Mouse (Mus musculus): ENCODE measurements at regions not wholly inside any gene's neighbourhood (a gene's known extent, or its start where the extent isn't known, plus 50 kb on each side); places are given as distances from the start of the nearest gene placed in this dataset.

DNA sequence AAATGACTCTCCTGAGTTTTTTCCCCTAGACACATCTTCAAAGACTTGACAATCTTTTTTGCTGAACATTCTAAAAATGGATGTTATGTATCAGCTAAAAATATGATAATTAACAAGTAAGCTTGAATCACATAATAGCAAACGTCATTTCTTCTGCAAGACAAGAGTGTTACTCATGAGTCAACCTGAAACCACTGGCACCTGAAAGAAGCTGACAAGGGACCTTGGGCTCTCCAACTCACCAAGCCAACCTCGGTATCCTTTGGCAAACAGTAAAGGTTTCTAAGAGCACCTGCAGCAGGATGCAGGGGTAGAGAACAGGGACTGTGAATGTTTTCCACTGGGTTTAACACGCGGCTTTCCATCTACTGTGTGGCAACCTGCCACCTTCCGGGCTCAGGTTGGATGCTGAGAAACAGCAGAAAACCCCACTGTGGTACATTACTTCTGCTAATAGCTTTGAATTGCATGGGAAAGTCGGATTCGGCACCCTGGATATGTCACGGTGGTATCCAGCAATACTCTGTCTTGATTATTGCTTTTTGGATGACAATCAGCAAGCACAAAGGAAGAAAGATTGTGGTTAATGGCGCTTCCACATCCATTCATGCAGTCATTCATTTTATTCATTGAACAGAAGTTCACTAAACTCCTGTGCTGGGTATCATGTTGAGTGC lies 305.9 kb downstream of the Lpin1 start:
- H3K4me3 ChIP-seq (replicated peaks): no peak overlapping the region
- H3K4me1 ChIP-seq: no peaks in the 10 kb centered on the region
- no peaks in the 10 kb centered on the region for H3K9me3 ChIP-seq (replicated peaks)
- no peak overlapping the region for H3K4me2 ChIP-seq
- no peak overlapping the region for H3K9ac ChIP-seq (replicated peaks)
- H3K27ac ChIP-seq (replicated peaks): no peak overlapping the region
- H3K27me3 ChIP-seq (replicated peaks): no peaks in the 10 kb centered on the region
- H3K36me3 ChIP-seq: no peaks in the 10 kb centered on the region
- no peak for ATAC-seq (ENCODE audit: low FRiP score)
- WGBS: 69% methylated on average over 9 of the region's 9 CpGs

DNA sequence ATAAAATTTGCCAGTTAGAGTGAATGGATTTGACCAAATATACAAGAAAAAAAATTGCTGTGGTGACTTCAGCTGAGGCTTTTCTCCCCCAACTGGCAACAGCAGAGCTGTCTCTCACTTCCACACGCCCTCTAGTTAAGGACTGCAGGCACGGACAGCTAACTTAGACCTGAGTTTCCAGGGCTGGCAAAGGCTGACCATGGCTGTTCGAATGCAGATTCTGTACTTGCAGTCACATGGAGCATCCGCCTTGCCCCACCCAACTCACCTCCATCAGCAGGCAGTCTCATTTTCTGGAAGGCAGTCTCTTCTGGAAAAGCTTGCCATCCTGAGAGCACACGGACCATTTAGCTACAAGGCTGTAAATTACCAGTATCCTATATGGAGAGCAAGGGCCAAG lies 325.7 kb downstream of the Lpin1 start:
- no peak for ATAC-seq (ENCODE audit: low FRiP score)
- Histone ChIP-seq H3K4me2 (no peak overlapping the region), H3K36me3 (no peaks in the 10 kb centered on the region), H3K27me3 (replicated peaks) (no peaks in the 10 kb centered on the region), H3K9ac (replicated peaks) (no peak overlapping the region), H3K27ac (replicated peaks) (no peak overlapping the region), H3K4me3 (replicated peaks) (no peak overlapping the region), H3K9me3 (replicated peaks) (no peaks in the 10 kb centered on the region), H3K4me1 (no peaks in the 10 kb centered on the region)
- WGBS: 83% methylated on average over 5 of the region's 5 CpGs

DNA sequence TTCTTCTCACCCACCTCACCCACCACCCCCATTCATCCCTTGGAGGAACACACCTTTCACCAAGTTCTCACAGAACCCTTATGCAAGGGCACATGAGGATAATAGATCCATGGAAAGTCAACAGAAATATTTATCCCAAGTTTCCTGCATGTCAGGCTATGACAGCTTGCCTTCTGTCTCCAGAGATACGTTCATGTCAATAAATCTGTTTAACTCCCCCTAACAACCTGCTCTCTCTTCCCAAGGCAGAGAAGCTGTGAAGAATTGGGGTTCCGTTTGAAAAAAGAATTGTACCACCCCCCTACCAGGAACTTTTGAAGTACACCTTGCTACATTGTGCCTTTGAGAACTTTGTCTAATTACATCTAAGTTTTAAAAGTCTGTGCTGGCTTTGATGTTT lies 331.6 kb downstream of the Lpin1 start:
- ATAC-seq (ENCODE audit: low FRiP score): no peak
- WGBS: 78% methylated on average over 2 of the region's 2 CpGs
- Histone ChIP-seq H3K36me3 (no peaks in the 10 kb centered on the region), H3K4me1 (no peaks in the 10 kb centered on the region; the same call in 1 of the 2 replicates), H3K9me3 (replicated peaks) (no peaks in the 10 kb centered on the region), H3K27ac (replicated peaks) (no peak overlapping the region), H3K4me3 (replicated peaks) (no peak overlapping the region), H3K4me2 (no peak overlapping the region), H3K27me3 (replicated peaks) (no peaks in the 10 kb centered on the region), H3K9ac (replicated peaks) (no peak overlapping the region)

- H3K9me3 ChIP-seq (replicated peaks): no peaks in the 10 kb centered on the region
- no peaks in the 10 kb centered on the region for H3K36me3 ChIP-seq
- H3K4me1 ChIP-seq: no peaks in the 10 kb centered on the region; the same call in 1 of the 2 replicates
- no peaks in the 10 kb centered on the region for H3K27me3 ChIP-seq (replicated peaks)
- no peak overlapping the region for H3K27ac ChIP-seq (replicated peaks)
- no peak for ATAC-seq (ENCODE audit: low FRiP score)
- WGBS: 69% methylated on average over 4 of the region's 4 CpGs
- H3K9ac ChIP-seq (replicated peaks): no peak overlapping the region
- H3K4me2 ChIP-seq: no peak overlapping the region
- H3K4me3 ChIP-seq (replicated peaks): no peak overlapping the region
These were observed 333.0 kb downstream of the Lpin1 start for GRCm38 (mm10) chr12:16277567-16278332.

DNA sequence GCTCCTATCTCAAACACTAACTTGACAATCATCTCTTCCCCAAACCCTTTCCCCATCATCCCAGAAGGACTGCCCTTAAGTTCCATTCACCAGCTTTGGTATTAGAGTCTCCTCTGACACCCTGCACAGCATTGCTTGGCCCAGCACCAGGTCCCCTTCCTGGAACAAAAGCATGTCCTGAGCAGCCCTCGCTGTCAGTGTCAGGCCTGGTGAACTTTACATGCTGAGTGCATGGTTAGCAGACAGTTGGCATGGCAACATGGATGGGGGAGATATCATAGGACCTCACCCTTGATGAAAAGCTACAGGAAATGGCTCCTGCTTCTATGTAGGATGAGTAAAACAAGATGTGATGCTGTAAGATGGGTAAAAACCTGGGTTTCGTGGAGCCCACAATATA lies 333.6 kb downstream of the Lpin1 start:
- Histone ChIP-seq H3K27me3 (replicated peaks) (no peaks in the 10 kb centered on the region), H3K4me2 (no peak overlapping the region), H3K9ac (replicated peaks) (no peak overlapping the region), H3K4me3 (replicated peaks) (no peak overlapping the region), H3K36me3 (no peaks in the 10 kb centered on the region), H3K27ac (replicated peaks) (no peak overlapping the region), H3K4me1 (no peaks in the 10 kb centered on the region; the same call in 1 of the 2 replicates), H3K9me3 (replicated peaks) (no peaks in the 10 kb centered on the region)
- no peak for ATAC-seq (ENCODE audit: low FRiP score)
- 67% methylated on average over 2 of the region's 2 CpGs for WGBS

GRCm38 (mm10) chr12:16276301-16276700 lies 334.5 kb downstream of the Lpin1 start:
- no peaks in the 10 kb centered on the region; the same call in 1 of the 2 replicates for H3K4me1 ChIP-seq
- no peak overlapping the region for H3K4me2 ChIP-seq
- no peak overlapping the region for H3K4me3 ChIP-seq (replicated peaks)
- H3K27me3 ChIP-seq (replicated peaks): no peaks in the 10 kb centered on the region
- H3K27ac ChIP-seq (replicated peaks): no peak overlapping the region
- H3K9me3 ChIP-seq (replicated peaks): no peaks in the 10 kb centered on the region
- no peak for ATAC-seq (ENCODE audit: low FRiP score)
- no peak overlapping the region for H3K9ac ChIP-seq (replicated peaks)
- H3K36me3 ChIP-seq: no peaks in the 10 kb centered on the region
- 85% methylated on average over 4 of the region's 4 CpGs for WGBS

- Histone ChIP-seq H3K9me3 (replicated peaks) (no peaks in the 10 kb centered on the region), H3K36me3 (no peaks in the 10 kb centered on the region), H3K27me3 (replicated peaks) (no peaks in the 10 kb centered on the region), H3K4me2 (no peak overlapping the region), H3K27ac (replicated peaks) (no peak overlapping the region), H3K4me1 (no peaks in the 10 kb centered on the region), H3K9ac (replicated peaks) (no peak overlapping the region), H3K4me3 (replicated peaks) (no peak overlapping the region)
- ATAC-seq (ENCODE audit: low FRiP score): no peak
These were observed 338.3 kb downstream of the Lpin1 start for GRCm38 (mm10) chr12:16272441-16272840.

DNA sequence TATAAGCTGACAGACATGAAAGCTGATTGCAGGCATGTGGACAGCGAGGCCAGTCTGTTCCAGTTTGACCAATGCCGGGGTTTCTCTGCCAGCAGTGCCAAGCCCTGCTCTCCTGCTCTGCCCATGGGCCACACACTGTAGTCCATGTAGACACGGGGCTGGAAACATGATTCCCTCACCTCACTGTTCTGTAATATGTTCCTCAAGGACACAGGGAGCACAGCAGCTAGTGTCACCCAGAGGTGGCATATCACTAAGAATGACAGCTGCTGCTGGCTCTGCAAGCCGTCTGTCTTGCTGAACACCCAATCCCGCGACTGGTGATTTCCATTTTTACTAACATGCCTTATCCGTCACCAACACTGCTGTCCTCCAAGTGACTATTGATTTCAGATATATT lies 339.9 kb downstream of the Lpin1 start:
- Histone ChIP-seq H3K9me3 (replicated peaks) (no peaks in the 10 kb centered on the region), H3K27me3 (replicated peaks) (no peaks in the 10 kb centered on the region), H3K9ac (replicated peaks) (no peak overlapping the region), H3K4me2 (no peak overlapping the region), H3K36me3 (no peaks in the 10 kb centered on the region), H3K4me3 (replicated peaks) (no peak overlapping the region), H3K4me1 (no peaks in the 10 kb centered on the region), H3K27ac (replicated peaks) (no peak overlapping the region)
- 82% methylated on average over 7 of the region's 7 CpGs for WGBS
- no peak for ATAC-seq (ENCODE audit: low FRiP score)

GRCm38 (mm10) chr12:16269706-16270105 lies 341.1 kb downstream of the Lpin1 start:
- ATAC-seq (ENCODE audit: low FRiP score): no peak
- no peaks in the 10 kb centered on the region for H3K4me1 ChIP-seq
- H3K4me2 ChIP-seq: no peak overlapping the region
- H3K36me3 ChIP-seq: no peaks in the 10 kb centered on the region
- no peak overlapping the region for H3K27ac ChIP-seq (replicated peaks)
- 65% methylated on average over 4 of the region's 4 CpGs for WGBS
- H3K27me3 ChIP-seq (replicated peaks): no peaks in the 10 kb centered on the region
- no peak overlapping the region for H3K9ac ChIP-seq (replicated peaks)
- no peaks in the 10 kb centered on the region for H3K9me3 ChIP-seq (replicated peaks)
- H3K4me3 ChIP-seq (replicated peaks): no peak overlapping the region

DNA sequence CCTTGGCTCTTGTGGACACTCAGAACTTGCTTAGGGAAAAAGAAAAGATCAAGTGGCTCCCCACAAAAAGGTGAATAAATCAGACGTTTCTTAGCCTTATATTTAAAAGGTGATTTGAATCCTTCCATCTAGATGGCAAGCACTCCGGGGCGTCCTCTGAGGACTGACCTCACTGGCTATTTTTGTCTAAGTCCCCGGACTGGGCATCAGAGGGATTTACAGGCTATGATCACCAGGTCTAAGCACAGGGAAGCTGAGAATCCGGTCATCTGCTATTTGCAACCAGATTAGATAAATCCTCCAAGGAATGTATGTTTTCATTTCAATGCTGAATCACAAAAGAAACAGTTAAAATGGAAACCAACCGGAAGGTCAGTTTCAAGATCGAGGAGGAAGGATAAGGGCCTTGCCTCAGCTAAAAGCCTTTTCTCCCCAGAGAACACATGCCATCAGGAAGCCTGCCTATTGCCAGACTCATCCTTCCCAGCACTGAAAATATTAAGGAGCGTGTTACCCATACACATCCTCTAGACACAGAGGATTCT lies 342.1 kb downstream of the Lpin1 start:
- Histone ChIP-seq H3K4me3 (replicated peaks) (no peak overlapping the region), H3K9ac (replicated peaks) (no peak overlapping the region), H3K4me2 (no peak overlapping the region), H3K4me1 (no peaks in the 10 kb centered on the region), H3K9me3 (replicated peaks) (no peaks in the 10 kb centered on the region), H3K36me3 (no peaks in the 10 kb centered on the region), H3K27me3 (replicated peaks) (no peaks in the 10 kb centered on the region), H3K27ac (replicated peaks) (no peak overlapping the region)
- ATAC-seq (ENCODE audit: low FRiP score): no peak
- 80% methylated on average over 8 of the region's 8 CpGs for WGBS

DNA sequence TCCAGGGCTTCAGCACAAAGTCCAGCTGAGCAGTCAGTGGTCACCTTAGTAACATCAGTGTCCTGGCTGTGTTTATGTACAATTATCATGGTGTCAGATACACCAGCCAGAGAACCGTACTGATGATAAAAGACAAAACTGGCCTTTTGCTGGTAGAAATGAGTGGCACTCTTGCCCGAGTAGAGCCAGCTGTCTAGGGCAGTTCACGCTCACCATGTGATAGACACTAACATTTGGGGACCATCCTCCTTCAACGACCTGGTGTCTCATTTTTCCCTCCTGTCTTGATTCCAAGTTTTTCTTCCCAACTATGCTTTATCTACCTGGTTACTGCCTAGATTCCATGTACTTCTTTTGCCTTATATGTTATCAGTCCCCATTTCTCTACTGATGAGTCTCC lies 349.3 kb downstream of the Lpin1 start:
- Histone ChIP-seq H3K27me3 (replicated peaks) (no peaks in the 10 kb centered on the region), H3K27ac (replicated peaks) (no peak overlapping the region), H3K4me2 (no peak overlapping the region), H3K9ac (replicated peaks) (no peak overlapping the region), H3K36me3 (no peaks in the 10 kb centered on the region), H3K9me3 (replicated peaks) (no peaks in the 10 kb centered on the region), H3K4me3 (replicated peaks) (no peak overlapping the region), H3K4me1 (no peaks in the 10 kb centered on the region)
- 83% methylated on average over 4 of the region's 4 CpGs for WGBS
- ATAC-seq (ENCODE audit: low FRiP score): no peak

GRCm38 (mm10) chr12:16260981-16261380 lies 349.8 kb downstream of the Lpin1 start:
- ATAC-seq (ENCODE audit: low FRiP score): peak; percentile 41; the same call in 1 of the 2 replicates
- H3K36me3 ChIP-seq: no peaks in the 10 kb centered on the region
- 67% methylated on average over 8 of the region's 8 CpGs for WGBS
- H3K9ac ChIP-seq (replicated peaks): no peak overlapping the region
- H3K4me3 ChIP-seq (replicated peaks): no peak overlapping the region
- no peaks in the 10 kb centered on the region for H3K4me1 ChIP-seq
- H3K27ac ChIP-seq (replicated peaks): no peak overlapping the region
- H3K4me2 ChIP-seq: no peak overlapping the region
- no peaks in the 10 kb centered on the region for H3K9me3 ChIP-seq (replicated peaks)
- H3K27me3 ChIP-seq (replicated peaks): no peaks in the 10 kb centered on the region
